Mouse (Mus musculus): ENCODE data around the gene Nptn.

The Nptn gene

DNA sequence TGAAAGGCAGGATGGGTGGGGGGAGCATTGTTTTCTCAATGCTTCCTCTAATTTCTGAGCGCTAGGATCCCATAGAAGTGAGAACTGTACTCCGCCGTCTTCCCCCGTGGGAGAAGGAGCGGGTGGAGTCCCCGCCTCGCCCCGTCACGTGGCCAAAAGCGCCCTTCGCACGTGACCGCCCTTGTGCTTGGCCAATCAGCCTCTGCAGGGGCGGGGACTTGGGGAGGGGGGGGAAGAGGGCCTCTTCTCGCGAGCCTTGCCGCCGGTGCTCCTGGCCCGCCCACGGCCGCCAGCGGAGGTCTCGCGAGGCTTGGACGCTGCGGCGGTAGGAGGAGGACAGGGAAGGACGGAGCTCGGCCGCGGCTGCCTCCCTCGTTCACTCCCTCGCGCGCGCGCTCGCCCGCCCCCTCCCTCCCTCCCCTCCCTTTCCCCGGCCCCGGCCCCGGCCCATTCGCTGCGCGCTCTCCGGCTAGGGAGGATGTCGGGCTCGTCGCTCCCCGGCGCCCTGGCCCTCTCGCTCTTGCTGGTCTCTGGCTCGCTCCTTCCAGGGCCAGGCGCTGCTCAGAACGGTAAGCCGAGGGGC is at the start of gene Nptn:
Gene Nptn (plus strand): TSS at position 283 of the 583 bp plus-strand sequence.
- CTCF ChIA-PET, result no interaction called here

DNA sequence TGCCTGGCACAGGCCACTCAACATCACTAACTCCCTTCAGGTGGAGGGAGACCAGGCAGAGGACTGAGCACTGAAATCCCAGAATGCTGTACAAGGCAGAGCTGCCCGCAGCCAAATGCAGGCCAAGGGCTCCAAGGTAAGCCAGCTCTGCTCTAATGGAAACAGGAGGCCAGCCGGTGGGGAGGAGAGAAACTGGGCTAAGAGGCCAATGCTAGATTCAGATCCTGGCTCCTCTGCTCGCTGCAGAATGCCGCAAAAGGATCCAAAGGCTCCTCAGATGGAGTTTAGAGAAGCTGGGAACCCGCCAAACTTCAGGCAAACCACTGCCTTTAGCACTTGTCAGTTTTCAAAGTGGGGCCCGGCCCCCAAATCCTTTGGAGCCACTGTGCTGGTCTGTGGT is 48.7 kb upstream of the Nptn start:
- CTCF ChIA-PET, result no interaction called here

DNA sequence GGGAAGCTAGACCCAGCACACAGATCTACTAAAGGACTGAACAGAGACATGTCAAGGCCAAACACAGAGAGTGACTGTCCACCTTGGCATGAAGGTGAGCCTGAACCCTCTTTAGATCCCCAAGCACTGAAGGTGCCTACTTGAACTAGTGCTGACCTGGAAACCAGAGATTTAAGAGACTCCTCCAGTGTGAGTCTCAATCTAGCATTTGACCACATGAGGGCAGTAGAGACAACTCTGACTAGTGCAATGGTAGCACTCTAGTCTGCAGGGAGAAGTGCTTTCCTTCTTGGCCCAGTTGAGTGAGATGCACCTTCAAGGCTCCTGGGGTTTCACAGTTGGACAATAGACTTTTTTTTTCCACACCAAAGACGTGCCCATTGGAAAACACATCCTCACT is 47.3 kb upstream of the Nptn start:
- CTCF ChIA-PET, result interaction anchor here (0.6 to 1.6 kb wide), 4 partner anchors 20 to 141 kb away, joined by 4 to 11 read pairs (median 4); no protein-coding TSS in a partner anchor

DNA sequence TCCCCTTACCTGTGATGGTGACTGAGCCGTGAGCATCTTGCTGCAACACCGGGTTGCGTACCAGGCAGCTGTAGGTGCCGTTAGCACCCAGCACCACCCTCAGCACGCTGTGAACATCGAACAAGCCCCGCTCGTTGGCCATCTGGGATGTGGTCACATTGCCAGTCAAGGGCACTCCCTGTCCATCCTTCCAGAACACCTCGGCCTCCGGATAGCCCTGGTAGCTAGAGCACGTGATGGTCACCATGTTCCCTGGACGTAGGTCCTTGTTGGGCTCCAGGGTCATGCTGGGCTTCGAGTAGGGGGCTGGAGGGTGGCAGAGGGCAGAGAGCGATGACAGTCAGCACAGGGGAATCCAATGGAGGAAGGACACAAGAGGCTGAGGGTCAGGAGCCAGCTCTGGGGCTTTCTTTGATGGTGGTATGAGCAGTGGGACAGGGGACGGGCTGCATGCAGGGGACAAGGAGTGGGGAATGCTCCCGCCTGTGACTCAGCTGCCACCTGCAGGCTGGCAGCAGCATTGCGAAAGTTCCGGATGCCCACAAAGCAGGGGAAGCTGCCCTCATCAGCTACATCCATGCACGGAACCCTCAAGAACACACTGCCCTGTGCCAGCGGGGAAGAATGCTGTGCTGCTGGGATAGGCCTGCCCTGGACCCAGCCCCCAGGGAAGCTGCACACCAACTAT is 46.4 kb upstream of the Nptn start:
- CTCF ChIA-PET, result interaction anchor here (0.6 to 1.6 kb wide), 5 partner anchors 19 to 773 kb away, joined by 4 to 12 read pairs (median 5); no protein-coding TSS in a partner anchor

DNA sequence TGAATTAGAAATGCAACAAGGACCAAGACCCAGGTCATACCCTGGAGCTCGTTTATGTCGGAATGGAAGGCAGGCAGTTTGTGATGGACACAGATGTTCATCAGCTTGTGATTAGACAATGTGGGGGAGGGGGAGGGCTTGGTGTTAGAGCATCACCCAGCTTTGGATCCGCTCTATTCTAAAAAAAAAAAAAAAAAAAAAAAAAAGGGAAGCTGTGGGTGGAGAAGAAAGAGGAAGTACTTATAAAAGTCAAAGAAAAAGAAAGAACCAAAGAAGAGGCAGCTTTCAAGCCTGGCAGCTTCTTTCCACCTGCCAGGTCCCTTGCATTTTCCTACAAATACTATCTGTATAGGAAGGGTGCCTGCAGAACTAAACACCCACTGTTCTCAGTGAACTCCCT is 44.3 kb upstream of the Nptn start:
- CTCF ChIA-PET, result interaction anchor here (0.5 to 1.4 kb wide), 5 partner anchors 43 to 333 kb away, joined by 3 to 9 read pairs (median 5); no protein-coding TSS in a partner anchor

DNA sequence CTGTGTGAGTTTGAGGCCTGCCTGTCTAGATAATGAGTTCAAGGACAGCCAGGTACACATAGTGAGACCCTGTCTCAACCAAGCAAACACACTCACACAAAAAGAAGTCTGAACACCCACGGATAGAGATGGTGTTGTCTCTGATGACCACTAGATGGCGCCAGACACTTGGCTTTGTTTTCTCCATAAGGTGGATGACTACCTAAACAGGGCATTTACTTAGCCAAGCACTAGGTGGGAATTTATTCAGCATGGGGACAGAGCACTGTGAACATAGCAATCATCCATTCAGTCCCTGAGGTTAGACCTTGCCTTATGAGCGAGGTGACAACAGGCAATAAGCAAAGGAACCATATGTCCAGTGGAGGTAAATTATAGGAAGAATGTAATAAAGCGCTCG is 42.2 kb upstream of the Nptn start:
- CTCF ChIA-PET, result interaction anchor here (0.6 to 0.7 kb wide), 3 partner anchors 29 to 207 kb away, joined by 3 to 6 read pairs (median 4); no protein-coding TSS in a partner anchor

DNA sequence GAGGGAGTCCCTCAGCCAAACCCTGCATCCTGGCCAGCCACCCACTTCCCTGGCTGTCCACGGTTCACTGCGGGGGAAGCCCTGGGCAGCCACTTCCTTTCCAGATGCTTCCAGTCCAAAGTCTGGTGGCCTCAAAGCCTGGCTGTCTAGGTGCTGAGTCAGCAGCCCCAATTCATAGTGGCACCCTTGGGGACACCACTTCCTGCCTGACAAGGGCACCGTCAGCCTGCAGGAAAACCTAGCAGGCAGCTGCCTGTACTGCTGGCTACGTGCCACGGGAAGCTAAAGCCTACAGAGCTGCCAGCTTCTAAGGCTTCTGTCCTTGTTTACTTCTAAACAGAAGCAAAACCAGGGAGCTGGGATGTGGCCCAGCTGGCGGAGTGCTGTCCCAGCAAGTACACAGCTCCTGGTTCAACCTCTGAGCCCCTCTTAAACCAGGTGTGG is 40.1 kb upstream of the Nptn start:
- CTCF ChIA-PET, result interaction anchor here (0.6 to 1.1 kb wide), 2 partner anchors 109 to 287 kb away, joined by 3 read pairs; no protein-coding TSS in a partner anchor

DNA sequence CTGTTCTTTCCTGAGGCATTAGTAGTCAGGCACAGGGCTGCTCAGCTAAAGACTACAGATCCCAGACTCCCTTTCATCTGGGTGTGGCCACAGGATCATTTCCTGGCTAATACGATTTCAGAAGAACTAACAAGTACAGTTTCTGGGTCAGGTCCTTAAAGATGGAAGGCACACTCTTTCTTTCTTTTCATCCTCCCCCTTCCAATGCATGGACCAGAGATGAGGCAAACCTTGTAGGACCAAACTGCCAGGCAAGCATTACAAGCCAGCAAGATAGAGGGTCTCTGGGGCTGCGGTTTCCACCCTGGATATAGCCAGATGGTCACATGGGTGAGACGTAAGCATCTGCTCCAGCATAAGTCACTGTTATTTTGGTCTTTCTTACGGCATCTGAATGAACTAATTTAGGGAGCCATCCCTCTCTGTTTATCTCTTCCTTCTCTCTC is 37.1 kb upstream of the Nptn start:
- CTCF ChIA-PET, result no interaction called here

DNA sequence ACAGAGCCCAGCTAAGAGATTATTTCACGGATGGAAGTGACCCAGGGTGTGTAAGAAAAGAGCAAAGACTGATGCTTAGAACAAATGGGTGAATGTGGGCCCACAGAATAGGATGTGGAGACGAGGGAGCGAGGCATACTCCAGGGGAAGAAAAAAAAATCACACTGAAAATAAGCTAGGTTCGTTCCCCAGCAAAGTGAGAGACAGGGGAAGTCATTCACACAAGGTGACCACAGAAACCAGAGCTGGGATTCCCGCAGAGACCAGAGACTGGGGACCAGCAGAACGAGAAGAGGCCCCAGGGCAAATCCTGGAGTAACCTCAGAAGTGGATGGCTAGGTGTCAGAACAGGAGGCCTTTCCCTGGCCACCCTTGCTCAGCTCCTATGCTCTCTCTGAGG is 36.6 kb upstream of the Nptn start:
- CTCF ChIA-PET, result no interaction called here

DNA sequence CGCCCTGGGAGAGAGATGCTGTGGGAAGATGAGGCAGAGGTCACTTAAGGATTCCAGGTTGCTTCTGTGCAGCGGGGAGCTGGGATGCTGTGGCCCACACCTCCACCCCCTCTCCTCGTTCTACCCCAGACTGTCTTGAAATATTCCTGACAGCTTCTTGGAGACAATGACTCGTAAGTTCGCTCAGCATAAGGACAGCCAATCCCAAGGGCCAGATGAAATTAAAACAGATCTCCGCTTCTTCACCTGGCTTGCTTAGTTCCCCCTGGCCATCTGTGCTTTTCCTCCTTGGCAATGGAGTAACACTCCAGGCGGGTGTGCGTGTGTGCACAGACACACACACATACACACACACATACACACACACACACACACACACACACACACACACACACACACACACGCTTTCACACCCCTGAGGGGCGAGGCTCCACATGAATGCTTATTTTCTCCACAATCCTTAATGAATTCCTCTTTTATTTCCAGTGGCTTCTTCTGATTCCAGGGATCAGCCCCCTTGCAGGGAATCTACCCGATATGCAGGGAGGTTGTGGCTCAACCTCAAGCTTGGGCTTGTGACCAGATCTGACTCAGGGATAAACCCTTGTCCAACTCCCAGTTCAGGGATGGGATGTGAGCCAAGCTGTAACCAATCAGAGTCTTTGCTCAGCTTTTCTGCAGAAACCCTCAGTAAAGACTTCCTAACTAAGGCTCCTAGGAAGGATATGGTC is 35.2 kb upstream of the Nptn start:
- CTCF ChIA-PET, result no interaction called here

DNA sequence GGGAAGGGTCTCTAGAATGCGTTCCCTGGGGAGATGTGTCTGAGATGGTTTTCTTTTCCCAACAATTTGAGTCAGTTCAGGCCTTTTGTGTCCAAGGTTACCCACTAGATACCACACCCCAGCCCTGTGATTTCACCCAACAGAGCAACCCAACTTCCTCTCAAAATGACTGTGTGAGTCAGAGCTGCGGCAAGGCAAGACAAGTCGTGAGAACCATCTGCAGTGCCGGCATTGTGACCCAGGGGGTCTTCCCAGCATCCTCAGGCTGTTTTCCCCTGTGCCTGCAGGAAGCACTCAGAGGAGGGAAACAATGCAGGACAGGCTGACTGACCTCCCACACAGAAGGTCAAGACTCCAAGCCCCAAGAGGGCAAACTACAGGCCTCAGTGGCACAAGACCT is 33.1 kb upstream of the Nptn start:
- CTCF ChIA-PET, result no interaction called here

DNA sequence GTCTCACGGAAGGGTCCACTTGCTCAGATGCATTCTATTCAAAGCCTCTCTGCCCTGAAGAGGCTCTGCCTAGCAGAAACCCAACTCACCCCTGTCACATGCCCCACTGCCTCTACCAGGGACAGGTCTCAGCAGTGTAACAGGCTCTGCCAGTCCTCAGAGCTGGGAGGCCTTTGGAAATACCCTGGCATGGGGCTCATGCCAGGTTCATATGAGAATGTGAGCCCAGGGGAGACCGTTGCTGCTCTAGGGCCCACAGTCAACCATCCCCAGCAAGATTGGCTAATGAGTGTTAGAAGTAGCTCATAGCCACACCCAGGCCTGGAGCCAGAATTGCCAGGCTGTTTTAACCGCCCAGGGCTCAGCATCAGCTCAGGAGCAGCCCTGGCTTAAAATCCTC is 32.3 kb upstream of the Nptn start:
- CTCF ChIA-PET, result no interaction called here

DNA sequence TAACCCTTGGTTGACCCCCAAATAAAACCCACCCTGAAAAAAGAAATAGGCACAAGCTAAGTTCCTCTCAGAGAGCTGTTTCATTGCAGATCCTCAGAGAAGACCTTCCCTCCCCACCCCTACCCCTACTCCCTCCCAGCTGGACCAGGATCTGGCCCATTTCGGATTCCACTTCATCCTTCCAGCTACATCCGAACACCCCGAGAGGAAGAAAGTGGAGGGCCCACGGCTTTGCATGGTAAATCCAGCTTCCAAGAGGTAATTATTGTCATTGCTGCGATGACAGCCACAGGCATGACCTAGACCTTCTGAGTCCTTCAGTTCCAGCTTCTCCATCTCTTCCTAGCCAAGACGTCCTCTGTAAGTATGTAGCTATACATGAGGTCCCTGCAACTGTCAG is 31.1 kb upstream of the Nptn start:
- CTCF ChIA-PET, result no interaction called here

DNA sequence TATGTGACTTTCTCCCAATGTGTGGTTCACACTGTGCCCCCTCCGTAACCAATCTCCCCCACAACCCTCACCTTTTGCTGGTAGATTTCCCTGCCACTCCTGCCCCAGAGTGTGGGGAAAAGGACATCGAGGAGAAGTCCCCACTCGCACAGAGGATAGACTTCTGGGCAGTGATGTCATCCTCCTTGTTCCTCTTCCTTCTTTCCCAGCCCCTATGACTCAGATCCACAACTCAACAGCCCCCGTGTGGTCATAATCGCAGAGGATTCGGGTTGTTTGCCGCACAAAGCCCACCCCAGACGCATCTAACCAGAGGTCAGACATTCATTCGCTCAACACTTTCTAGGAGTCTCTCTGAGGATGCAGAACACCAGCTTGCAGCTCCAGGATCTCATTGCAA is 30.0 kb upstream of the Nptn start:
- CTCF ChIA-PET, result no interaction called here

DNA sequence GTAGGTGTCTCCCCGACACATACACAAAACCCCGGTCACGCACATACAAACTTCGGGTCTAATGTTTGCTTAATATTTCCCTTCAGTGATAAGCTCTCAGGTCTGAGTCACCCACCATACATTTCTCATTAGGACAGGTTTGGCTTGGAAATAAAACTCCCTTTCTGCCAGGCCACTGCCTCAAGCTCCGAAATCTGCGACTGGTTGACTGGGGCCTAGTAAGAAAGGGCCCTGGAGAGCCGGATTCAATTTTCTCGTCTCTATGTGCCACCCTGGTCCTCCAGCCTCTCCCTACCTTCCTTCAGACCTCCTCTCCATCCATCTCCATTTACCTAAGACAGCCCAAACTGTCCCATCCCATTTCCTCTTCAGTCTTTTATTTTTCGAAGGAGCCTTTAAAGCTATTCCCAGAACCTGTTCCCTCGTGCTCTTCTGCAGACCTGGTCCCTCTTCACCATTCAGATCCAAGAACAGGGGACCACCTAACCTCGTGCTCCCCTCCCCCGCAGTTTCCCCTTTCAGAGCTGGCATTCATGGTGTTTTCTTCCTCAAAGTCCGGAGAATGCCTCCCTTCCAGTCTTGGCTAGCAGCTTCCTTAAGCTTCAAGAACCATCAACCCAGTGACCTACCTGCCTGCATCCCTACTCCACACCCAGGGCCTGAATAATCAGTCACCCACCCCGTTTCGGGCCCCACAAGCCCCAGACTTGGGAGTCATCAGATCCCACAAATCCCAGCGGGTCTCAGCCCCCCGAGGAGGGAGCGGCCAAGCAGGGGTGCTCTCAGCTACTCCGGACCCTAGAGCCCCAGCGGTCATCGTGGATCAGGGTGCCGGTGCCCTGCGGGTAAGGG is 27.8 kb upstream of the Nptn start:
- CTCF ChIA-PET, result interaction anchor here (0.9 kb wide), 1 partner anchor 19 kb away, joined by 4 read pairs; no protein-coding TSS in a partner anchor

DNA sequence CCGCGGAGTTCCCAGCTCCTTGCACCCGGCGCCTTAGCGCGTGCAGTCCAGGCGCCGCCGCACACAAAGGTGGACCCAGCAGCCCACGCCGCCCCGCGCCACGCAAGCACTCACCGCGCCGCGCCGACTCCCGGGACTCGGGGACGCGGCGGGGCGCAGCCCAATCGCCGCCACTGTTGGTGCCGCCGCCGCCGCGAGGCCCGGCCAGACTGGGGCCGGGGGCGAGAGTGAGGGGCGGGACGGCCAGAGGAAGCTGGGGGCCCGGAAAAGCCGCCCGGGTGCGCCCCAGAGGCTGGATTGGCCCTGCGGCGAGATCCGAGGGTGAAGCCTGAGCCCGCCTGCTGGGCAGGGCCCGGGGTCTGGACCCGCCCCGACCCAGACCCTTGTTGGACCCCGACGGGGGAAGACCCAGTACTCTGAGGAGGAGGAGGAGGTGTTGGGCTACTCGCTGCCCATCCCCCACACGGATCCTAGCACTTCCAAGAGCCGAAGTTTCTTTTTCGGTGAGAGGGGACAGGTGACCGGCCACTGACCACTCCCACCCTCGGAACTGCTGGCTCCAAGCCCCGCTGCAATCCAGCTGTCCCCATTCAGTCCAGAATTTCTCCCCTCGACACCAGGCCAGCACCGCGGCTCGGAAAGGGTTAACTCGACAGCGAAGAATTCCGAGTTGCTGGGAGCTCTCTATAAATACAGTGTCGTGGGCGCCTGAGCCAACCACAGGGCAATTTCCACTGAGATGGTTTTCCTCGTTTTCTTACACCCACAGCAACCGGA is 26.9 kb upstream of the Nptn start, which contains the start of gene Cd276:
Gene Cd276 (minus strand): TSS at position 530 of the 777 bp plus-strand sequence.
- CTCF ChIA-PET, result interaction anchor here (0.9 kb wide), 1 partner anchor 20 kb away, joined by 4 read pairs; no protein-coding TSS in a partner anchor

DNA sequence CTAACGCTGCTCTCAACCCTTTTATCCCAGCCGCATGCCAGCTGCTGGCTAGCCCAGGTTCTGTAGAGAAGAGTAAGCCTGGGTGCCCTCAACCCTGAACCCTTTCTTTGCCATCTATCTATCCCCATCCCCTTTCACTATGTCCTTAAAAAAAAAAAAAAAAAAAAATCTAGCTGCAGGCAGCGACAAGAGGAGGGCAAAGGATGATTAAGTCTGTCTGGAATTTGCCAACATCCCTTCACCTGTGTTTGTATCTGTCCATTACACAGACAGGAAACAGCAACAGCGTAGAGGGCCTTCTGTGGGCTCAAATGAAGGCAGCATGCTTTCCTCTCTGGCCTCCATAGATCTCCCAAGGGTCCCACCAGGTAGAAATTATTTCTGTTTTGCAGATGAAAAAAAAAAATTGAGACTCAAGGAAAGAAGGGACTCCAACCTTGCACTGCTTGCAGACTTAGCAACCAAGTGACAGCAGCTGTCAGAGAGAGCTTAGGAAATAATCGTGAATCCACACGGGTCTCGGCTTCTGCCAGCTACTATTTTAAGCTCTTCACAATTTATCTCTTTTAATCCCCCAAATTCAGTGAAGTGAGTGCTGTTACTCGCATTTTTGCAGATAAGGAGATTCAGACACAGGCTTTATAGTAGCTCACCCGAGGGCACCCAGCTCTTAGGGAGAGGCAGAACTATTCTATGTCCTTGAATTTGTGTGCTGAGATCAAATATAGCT is 26.2 kb upstream of the Nptn start:
- CTCF ChIA-PET, result interaction anchor here (0.9 kb wide), 1 partner anchor 101 kb away, joined by 3 read pairs; no protein-coding TSS in a partner anchor

DNA sequence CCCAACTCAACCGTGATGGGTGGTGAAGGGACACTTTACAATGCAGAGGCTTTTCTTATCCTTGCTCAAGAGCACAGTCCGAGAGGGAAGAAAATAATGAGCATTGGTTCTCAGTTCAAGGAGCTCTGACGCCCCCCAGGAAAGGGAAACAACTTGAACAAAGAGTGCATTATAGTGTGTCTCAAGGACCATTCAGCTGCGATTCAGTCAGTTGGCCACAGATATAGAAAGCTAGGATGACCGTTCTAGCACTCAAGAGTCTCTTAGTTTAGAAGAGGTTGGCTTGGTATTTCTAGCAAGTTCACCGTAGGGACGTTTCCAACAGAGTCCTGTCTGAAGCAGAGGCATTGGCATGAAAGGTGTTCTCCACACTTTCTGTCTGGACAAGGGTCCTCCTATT is 25.4 kb upstream of the Nptn start:
- CTCF ChIA-PET, result no interaction called here

DNA sequence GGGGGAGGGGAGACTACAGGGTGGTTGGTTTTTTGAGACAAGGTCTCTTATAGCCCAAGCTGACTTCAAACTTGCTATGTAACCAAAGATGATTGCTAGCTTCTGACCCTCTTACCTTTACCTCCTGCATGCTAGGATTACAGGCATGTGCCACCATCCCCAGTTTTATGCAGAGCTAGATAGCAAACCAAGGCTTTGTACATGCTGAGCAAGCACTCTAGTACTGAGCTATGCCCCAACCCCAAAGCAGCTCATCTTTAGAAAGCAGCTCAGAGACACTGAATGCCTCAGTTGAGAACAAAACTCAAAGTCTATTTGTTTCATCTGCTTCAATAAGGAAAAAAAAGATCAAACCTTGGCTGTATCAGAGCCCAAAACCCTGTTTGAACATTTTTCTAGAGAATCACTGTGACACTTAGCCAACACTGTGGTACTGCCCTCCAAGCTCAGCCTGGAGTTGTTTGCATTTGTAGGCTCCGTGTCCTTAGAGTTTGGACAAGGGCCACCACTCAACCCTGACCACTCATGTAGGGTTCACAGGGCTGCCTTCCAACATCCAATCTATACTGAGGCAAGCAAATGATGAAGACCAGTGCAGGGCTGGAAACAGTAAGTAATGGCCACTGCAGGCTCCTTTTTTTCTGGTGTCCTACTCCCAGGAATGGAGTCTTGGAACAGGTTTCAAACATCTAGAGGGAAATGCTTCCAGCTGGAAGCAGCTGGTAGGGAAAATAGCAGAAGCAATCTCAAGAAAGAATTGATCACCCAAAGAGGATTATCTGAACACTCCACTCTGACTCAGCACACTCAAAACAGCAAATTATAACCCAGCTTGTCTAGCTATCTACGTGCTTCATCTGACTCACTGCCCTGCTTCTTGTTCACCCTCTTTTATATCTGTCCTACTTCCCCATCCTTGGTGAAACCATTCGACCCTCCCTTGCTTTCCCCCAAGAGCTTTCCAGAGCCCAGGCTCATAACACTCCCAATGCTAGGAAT is 24.3 kb upstream of the Nptn start:
- CTCF ChIA-PET, result no interaction called here

Measured in spleen, embryonic (tissue).